Mouse (Mus musculus) brain, embryonic 14.5 days (tissue): ENCODE results near the gene Fam187a.

Source experiments
- CTCF ChIP-seq: fragments of 200-500 bp; IDR thresholded peaks from 2 replicates; pipeline ENCODE4 v1.5.1; 2012; ENCODE audit warnings: inconsistent platforms, mild to moderate bottlenecking, moderate library complexity, borderline replicate concordance; ENCODE audit not compliant: insufficient read depth, insufficient read length; ENCODE audit errors: extremely low read depth
- POLR2A ChIP-seq: fragments of 200-500 bp; IDR thresholded peaks from 2 replicates; pipeline ENCODE4 v1.6.1; 2012; ENCODE audit warnings: mild to moderate bottlenecking, inconsistent platforms, borderline replicate concordance; ENCODE audit not compliant: poor library complexity, insufficient read depth, insufficient read length, severe bottlenecking; ENCODE audit errors: extremely low read depth

GRCm38 (mm10) chr11:102838616-102839150 is 46.3 kb upstream of the Fam187a start:
- TF ChIP-seq CTCF (no peak), POLR2A (no peak)
